Mouse (Mus musculus) myocyte (in vitro differentiated cells): Measurements from ENCODE around the gene Tmed1.

Source experiments
- E2F4 ChIP-seq: IDR thresholded peaks from one replicate; pipeline ENCODE4 v1.6.1; 2011; ENCODE audit warnings: mild to moderate bottlenecking, control low read depth, moderate library complexity; ENCODE audit not compliant: insufficient read depth
- MAX ChIP-seq: IDR thresholded peaks from one replicate; pipeline ENCODE4 v1.6.1; 2011; ENCODE audit warnings: low read depth, mild to moderate bottlenecking, control low read depth
- MYOG ChIP-seq, 3 experiments: IDR thresholded peaks; one replicate each; pipeline ENCODE4 v1.6.1; 2011; ENCODE audit warnings: control low read depth in 2 of 3, low read depth in 2 of 3, mild to moderate bottlenecking in 2 of 3; ENCODE audit not compliant: insufficient read length in 2 of 3, control insufficient read depth in 1 of 3, insufficient read depth in 1 of 3
- POLR2A ChIP-seq: IDR thresholded peaks from one replicate; pipeline ENCODE4 v1.6.1; 2011; ENCODE audit warnings: low read depth, mild to moderate bottlenecking, control low read depth, moderate library complexity; ENCODE audit not compliant: insufficient read length
- REST ChIP-seq: IDR thresholded peaks from one replicate; pipeline ENCODE4 v1.6.1; 2011; ENCODE audit warnings: mild to moderate bottlenecking, control low read depth, moderate library complexity; ENCODE audit not compliant: insufficient read depth, insufficient read length
- USF1 ChIP-seq: IDR thresholded peaks from one replicate; pipeline ENCODE4 v1.6.1; 2011; ENCODE audit warnings: low read depth, mild to moderate bottlenecking, control low read depth, moderate library complexity

DNA sequence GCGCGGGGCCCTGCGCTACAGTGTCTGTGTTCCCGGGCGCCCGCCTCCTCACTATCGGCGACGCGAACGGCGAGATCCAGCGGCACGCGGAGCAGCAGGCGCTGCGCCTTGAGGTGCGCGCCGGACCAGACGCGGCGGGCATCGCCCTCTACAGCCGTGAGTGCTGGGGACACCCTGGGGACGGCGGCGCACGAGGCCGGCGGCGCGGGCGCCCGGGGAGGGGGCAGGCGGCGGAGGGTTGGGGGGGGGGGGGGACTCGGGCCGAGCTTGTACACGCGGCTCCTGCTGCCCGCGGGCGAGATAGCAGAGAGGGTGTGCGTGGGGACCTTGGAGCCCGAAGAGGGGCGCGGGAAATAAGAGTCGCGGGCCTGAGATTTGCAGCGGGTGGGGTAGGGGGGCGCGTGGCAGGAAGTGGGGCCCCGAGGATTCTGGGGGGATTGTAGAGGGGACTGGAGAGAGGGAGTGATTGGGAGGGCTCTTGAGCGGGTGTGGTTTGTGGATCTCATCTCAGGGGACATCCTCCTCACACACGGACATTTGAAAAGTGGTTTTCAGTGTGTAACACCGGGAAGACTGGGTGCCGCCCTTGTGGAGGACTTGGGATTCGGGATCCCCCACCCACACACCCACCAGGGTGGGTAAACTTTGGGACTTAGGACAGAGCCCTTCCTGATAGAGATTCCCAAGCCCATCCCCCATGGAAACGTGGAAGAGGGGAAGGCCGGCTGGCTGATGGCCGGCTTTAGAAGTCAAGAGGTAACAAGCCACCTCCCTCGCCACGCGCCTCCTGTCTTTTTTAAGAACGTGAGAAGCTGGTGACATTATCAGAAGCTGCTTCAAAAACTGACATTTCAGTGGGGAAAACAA is 37.3 kb upstream of the Tmed1 start:
- TF ChIP-seq E2F4 (no peak), MYOG (IDR thresholded peaks at IDR 0.05; ENCODE audit: control insufficient read depth in 1 of 3, insufficient read depth in 1 of 3, insufficient read length in 2 of 3, low read depth in 2 of 3) (no peak), POLR2A (no peak), USF1 (no peak), REST (no peak), MAX (no peak)
